Mouse (Mus musculus) inflammation-experienced regulatory T-cells, adult 16 weeks (primary cell): ENCODE results near the gene Pcp4. TPM values are rescaled to one million over a fixed set of nuclear protein-coding genes. Genes with fewer than 3 reads are reported as not detected.

ENCODE experiments used
- polyA plus RNA-seq: library from polyadenylated mRNA; unstranded; fragments of 100-300 nt; shearing (Covaris generic); gene quantifications from one replicate; pipeline ENCODE4 v1.2.1, GENCODE M21; 2017

Pcp4 gene
- not detected for polyA plus RNA-seq

DNA sequence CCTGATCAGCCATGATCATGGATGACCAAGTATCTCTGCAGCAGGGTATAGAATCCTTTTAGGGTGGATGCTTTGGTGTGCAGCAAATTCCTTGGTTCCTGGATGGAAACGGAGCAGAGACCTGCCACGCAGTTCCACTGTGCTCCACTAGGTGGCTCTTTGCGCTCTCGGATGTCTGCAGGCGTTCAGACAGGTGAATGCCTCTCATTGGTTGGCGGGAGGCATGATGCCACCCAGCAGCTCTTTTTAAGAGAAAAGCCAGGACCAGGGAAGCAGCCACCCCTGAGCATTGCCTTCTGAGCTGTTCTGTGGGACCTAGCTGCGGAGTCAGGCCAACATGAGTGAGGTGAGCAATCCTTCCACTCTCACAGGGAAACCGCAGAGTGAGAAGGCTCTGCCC lies at the start of gene Pcp4:
Gene Pcp4, plus strand, starts transcription at position 162 of the 400 bp plus-strand sequence.

GRCm38 (mm10) chr16:96443468-96443867 lies 23.9 kb upstream of the Pcp4 start, which contains the start of gene Itgb2l:
TSS of gene Itgb2l (minus strand) at chr16:96443619.

Other genes starting within 250 kb of the Pcp4 start
- 3.6 TPM for gene B3galt5, start 231.8 kb upstream of the Pcp4 start, polyA plus RNA-seq
- not detected for gene Itgb2l, start 24.0 kb upstream of the Pcp4 start, polyA plus RNA-seq